Mouse (Mus musculus) thymus, postnatal 14 days (tissue): ENCODE results near the gene Gm9008.
"Not testable (repeated sequence)": the region's sequence is repeated elsewhere in the genome, so short reads cannot be mapped to it uniquely, and the experiment has no call there.

ENCODE experiments used
- DNase-seq: peaks from one replicate; pipeline ENCODE4 v3.0.0; 2021

Gene Gm9008

GRCm38 (mm10) chr6:76497054-76497835, at the start of gene Gm9008:
TSS of gene Gm9008 (minus strand) at chr6:76497784.
- DNase-seq, result not testable (repeated sequence)

GRCm38 (mm10) chr6:76521975-76522641, 24.5 kb upstream of the Gm9008 start:
- no peak for DNase-seq

- DNase-seq, result no peak
Measured at GRCm38 (mm10) chr6:76510200-76510599, 12.6 kb upstream of the Gm9008 start.

GRCm38 (mm10) chr6:76496335-76496734, 1.2 kb downstream of the Gm9008 start:
- DNase-seq, result not testable (repeated sequence)

GRCm38 (mm10) chr6:76468194-76468593, 29.4 kb downstream of the Gm9008 start:
- no peak for DNase-seq
